Mouse (Mus musculus) stomach, postnatal 0 days (tissue): ENCODE measurements around the gene Dhrs1. TPM values are rescaled to one million over a fixed set of nuclear protein-coding genes. Genes with fewer than 3 reads are reported as not detected.

Experiments used
- ATAC-seq: fragments of 200-750 bp; cut with Nextera tagmentation; 2 replicates; pipeline ENCODE4 v1.8.0; 2017; ENCODE audit not compliant: low FRiP score, low TSS enrichment
- DNase-seq: peaks from one replicate; pipeline ENCODE4 v3.0.0-alpha.2; 2016; ENCODE audit warnings: low spot score
- H3K27ac ChIP-seq: fragments of 300-500 bp; sonication (generic); replicated peaks from 2 replicates; pipeline ENCODE4 v1.5.1; 2014; ENCODE audit warnings: mild to moderate bottlenecking, control low read depth
- H3K27me3 ChIP-seq: fragments of 300-500 bp; sonication (generic); 2 replicates; pipeline ENCODE4 v1.6.1; 2014; ENCODE audit warnings: low read length; ENCODE audit not compliant: control insufficient read depth, insufficient read depth
- H3K36me3 ChIP-seq: fragments of 300-500 bp; sonication (generic); 2 replicates; pipeline ENCODE4 v1.6.1; 2014; ENCODE audit warnings: low read length, mixed read lengths; ENCODE audit not compliant: control insufficient read depth, insufficient read depth
- H3K4me1 ChIP-seq: fragments of 300-500 bp; sonication (generic); replicated peaks from 2 replicates; pipeline ENCODE4 v1.6.1; 2014; ENCODE audit warnings: antibody characterized with exemption; ENCODE audit not compliant: control insufficient read depth, insufficient read depth
- H3K4me2 ChIP-seq: fragments of 300-500 bp; sonication (generic); replicated peaks from 2 replicates; pipeline ENCODE4 v1.6.1; 2014; ENCODE audit warnings: low read depth, mild to moderate bottlenecking, control low read depth, moderate library complexity
- H3K4me3 ChIP-seq: fragments of 300-500 bp; sonication (generic); 2 replicates; pipeline ENCODE4 v1.5.1; 2014; ENCODE audit warnings: low read depth, low read length, control low read depth
- H3K9ac ChIP-seq: fragments of 300-500 bp; sonication (generic); 2 replicates; pipeline ENCODE4 v1.6.1; 2014; ENCODE audit warnings: mild to moderate bottlenecking, low read length, control low read depth, mixed read lengths
- H3K9me3 ChIP-seq: fragments of 300-500 bp; sonication (generic); 2 replicates; pipeline ENCODE4 v1.6.1; 2016; ENCODE audit warnings: low read length; ENCODE audit not compliant: control insufficient read depth
- CTCF ChIP-seq: IDR thresholded peaks from 2 replicates; pipeline ENCODE4 v1.5.1; 2016; ENCODE audit warnings: antibody characterized with exemption, low read depth, mild to moderate bottlenecking, moderate library complexity
- EP300 ChIP-seq: optimal IDR thresholded peaks from 2 replicates; pipeline ENCODE3; 2016; ENCODE audit warnings: antibody characterized with exemption
- WGBS: fragments of 180-500 bp; shearing (Covaris S2); extraction: QIAGEN DNeasy Blood & Tissue Kit; methylation state at CpG from one replicate; pipeline ENCODE4 v1.1.7; 2014; 5-methylcytosine and 5-hydroxymethylcytosine counted together
- polyA plus RNA-seq: library from polyadenylated mRNA; unstranded; fragments of >200 nt; fragmentation: Nextera tagmentation; extraction: Ambion mirVana; gene quantifications from 2 replicates; pipeline ENCODE4 v1.2.1, GENCODE M21; 2015

The Dhrs1 gene
- polyA plus RNA-seq, 1 experiment from 2014 or later = 92.3 TPM

DNA sequence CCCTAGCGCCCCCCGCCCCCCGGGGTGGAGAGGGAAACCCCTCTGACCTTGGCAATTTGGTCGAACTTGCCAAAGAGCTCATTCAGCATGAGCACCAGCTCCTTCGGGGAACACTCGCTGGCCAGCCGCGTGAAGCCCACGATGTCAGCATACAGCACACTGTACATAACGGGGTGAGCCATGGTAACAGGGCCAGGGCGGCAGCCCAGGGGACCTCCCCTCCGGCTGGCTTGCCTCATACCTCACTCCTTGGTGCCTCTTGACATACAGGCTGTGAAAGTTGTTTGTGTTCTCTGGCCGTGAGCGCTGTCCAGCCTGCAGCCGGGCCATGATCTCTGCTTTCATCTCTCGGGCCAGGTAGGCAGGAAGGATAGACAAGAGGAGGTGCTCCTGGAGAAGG, 34.2 kb upstream of the Dhrs1 start:
- WGBS = 59% methylated on average over 16 of the region's 16 CpGs
- Histone ChIP-seq H3K9me3 (no peaks in the 10 kb centered on the region), H3K9ac (no peak overlapping the region), H3K36me3 (no peaks in the 10 kb centered on the region), H3K4me1 (no peaks in the 10 kb centered on the region), H3K27ac (no peak overlapping the region), H3K4me3 (no peak overlapping the region), H3K27me3 (no peaks in the 10 kb centered on the region), H3K4me2 (no peak overlapping the region)
- no peak for DNase-seq
- TF ChIP-seq EP300 (no peak), CTCF (no peak)
- ATAC-seq = no peak

DNA sequence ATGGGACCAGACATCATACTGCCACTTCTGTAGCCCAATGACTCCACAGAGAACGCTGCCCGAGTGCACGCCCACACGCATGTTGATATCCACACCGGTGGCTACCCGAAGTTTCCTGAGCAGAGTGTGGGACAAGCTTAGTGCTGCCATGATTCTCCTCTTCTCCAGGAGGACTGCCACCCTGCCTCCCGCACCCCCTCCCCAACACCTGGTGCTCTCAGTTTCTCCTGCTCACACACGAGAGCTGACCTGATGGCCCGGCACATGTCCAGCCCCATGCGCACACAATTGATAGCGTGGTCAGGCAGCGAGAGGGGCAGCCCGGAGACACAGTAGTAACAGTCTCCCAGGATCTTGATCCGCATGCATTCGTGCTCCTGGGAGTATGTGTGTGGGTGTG, 33.2 kb upstream of the Dhrs1 start:
- no peak overlapping the region for H3K4me3 ChIP-seq
- no peak overlapping the region for H3K9ac ChIP-seq
- TF ChIP-seq CTCF (no peak), EP300 (no peak)
- no peak overlapping the region for H3K4me2 ChIP-seq
- ATAC-seq (no peak), DNase-seq (no peak)
- H3K36me3 ChIP-seq = no peaks in the 10 kb centered on the region
- 89% methylated on average over 15 of the region's 15 CpGs for WGBS
- H3K9me3 ChIP-seq = no peaks in the 10 kb centered on the region
- no peak overlapping the region for H3K27ac ChIP-seq
- H3K27me3 ChIP-seq = no peaks in the 10 kb centered on the region
- no peaks in the 10 kb centered on the region for H3K4me1 ChIP-seq

DNA sequence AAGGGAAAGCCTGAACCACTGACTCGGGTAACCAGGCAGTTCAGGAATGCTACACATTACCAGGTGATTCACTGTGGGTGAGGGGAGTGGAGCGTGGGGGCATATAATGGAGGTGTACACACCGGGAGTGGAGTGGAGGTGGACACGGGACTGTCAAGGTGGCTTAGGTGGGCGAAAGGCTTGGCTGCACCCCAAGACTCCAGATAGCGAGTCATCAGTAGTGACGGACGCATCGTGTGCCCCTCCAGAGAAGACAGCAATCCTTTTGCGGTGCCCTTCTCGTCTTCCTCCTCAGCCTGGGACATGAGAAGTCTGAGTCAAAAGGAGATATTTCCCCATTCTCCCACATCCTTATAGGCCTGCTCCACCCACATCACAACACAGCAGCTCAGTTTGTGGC, 32.3 kb upstream of the Dhrs1 start:
- Histone ChIP-seq H3K9ac (no peak overlapping the region; the same call in 1 of the 2 replicates), H3K27me3 (no peaks in the 10 kb centered on the region), H3K36me3 (no peaks in the 10 kb centered on the region), H3K4me3 (no peak overlapping the region), H3K27ac (no peak overlapping the region), H3K9me3 (no peaks in the 10 kb centered on the region), H3K4me2 (no peak overlapping the region), H3K4me1 (no peaks in the 10 kb centered on the region)
- WGBS = 81% methylated on average over 11 of the region's 11 CpGs
- no peak for DNase-seq
- TF ChIP-seq CTCF = no peak
- no peak for TF ChIP-seq EP300
- ATAC-seq = no peak

DNA sequence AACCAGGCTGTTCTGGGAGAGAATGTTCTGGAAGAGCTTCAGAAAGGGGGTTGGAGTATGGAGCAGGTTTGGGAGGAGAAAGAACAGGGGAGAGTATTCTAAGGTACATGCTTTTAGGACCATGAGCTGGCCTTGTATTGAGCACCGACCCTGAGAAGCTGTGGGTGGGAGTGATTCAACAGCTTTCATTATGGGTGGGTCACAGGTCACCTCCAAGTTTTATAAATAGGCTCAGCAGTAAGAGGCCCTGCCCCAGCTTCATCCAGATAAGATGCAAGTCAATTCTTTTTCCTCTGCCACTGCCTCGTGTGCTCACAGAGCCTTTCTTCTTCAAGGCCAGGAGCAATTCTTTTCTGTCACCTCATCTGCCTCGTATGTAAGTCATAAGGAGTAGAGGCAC, 31.7 kb upstream of the Dhrs1 start:
- no peak overlapping the region for H3K27ac ChIP-seq
- no peak for TF ChIP-seq CTCF
- TF ChIP-seq EP300 = no peak
- no peaks in the 10 kb centered on the region for H3K4me1 ChIP-seq
- H3K4me3 ChIP-seq = no peak overlapping the region
- no peak overlapping the region for H3K4me2 ChIP-seq
- no peaks in the 10 kb centered on the region for H3K27me3 ChIP-seq
- 8% methylated on average over 3 of the region's 3 CpGs for WGBS
- 0 out of 2 replicates have a peak overlapping the region, but pooled peaks have one; percentile 18 for H3K9ac ChIP-seq
- H3K9me3 ChIP-seq = no peaks in the 10 kb centered on the region
- no peaks in the 10 kb centered on the region for H3K36me3 ChIP-seq
- DNase-seq (no peak), ATAC-seq (0 out of 2 replicates have a peak, but pooled peaks have one; percentile 9)

DNA sequence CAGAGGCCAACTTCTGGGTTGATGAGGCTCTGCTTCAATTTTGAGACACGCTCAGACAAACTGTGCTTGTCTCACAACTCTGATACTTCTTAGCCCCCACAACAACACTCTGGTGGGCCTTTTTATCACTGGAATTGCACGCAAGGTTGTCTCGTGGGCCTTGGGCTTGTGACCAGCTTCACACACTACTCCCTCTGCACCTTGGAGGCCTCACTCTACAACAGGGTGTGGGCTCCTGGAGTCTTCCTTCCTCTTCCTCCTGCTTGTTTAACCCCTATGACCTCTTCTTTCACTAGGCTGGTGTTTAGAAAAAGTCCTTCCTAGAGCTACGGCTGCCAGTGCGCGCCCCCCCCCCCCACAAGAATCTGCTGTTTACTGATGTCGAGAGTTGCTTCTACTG, 31.2 kb upstream of the Dhrs1 start:
- no peak overlapping the region for H3K27ac ChIP-seq
- ATAC-seq = no peak

DNA sequence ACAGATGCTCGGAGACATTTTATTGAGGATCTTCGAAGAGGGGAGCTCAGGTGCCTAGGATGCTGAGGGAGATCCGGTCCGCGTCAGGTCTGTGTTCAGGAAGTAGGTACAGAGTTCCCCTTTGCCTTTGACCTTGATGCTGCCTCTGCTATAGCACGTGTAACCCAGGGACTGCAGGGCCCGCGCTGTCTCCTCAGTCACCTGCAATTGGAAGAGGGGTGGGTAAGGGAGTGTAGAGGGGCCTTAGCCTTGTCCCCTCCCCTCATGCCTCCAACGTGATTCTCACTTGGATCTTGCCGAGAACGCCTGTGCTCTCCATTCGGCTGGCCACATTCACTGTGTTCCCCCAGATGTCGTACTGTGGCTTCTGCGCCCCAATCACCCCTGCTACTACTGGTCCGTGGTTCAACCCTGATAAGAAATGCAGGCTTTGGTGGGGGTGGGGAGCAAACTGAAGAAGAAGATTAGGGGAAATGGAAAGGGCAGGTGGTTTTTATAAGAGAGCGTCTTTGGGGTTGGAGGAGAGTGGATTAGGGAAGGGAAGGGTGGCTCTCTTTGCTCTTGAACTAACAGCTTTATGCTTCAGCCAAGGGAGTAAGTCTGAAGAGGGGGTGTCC, 23.7 kb upstream of the Dhrs1 start:
- H3K36me3 ChIP-seq = no peaks in the 10 kb centered on the region
- H3K9ac ChIP-seq = no peak overlapping the region
- TF ChIP-seq EP300 (no peak), CTCF (no peak)
- no peaks in the 10 kb centered on the region for H3K27me3 ChIP-seq
- H3K4me1 ChIP-seq = 0 out of 2 replicates have a peak, but pooled peaks cover 2% of the 10 kb centered on the region
- no peak overlapping the region for H3K27ac ChIP-seq
- no peak overlapping the region for H3K4me2 ChIP-seq
- 76% methylated on average over 16 of the region's 16 CpGs for WGBS
- H3K9me3 ChIP-seq = no peaks in the 10 kb centered on the region
- no peak for DNase-seq
- ATAC-seq = peak; percentile 14; the same call in 1 of the 2 replicates
- H3K4me3 ChIP-seq = no peak overlapping the region

More for the DNA sequence above, 31.2 kb upstream of the Dhrs1 start:
- no peaks in the 10 kb centered on the region for H3K36me3 ChIP-seq
- no peak overlapping the region for H3K9ac ChIP-seq
- no peaks in the 10 kb centered on the region for H3K4me1 ChIP-seq
- DNase-seq = no peak
- no peaks in the 10 kb centered on the region for H3K27me3 ChIP-seq
- 35% methylated on average over 7 of the region's 7 CpGs for WGBS
- H3K4me3 ChIP-seq = no peak overlapping the region
- no peak overlapping the region for H3K4me2 ChIP-seq
- no peaks in the 10 kb centered on the region for H3K9me3 ChIP-seq
- TF ChIP-seq CTCF (no peak), EP300 (no peak)
